Mouse (Mus musculus): ENCODE measurements around the gene Cgas.

- no peak for TF ChIP-seq CTCF (IDR thresholded peaks at IDR 0.05; ENCODE audit: extremely low read depth, insufficient read depth, insufficient read length, insufficient replicate concordance)
- TF ChIP-seq POLR2A (IDR thresholded peaks at IDR 0.05; ENCODE audit: low read depth, low read length): no peak
Measured at GRCm38 (mm10) chr9:78484660-78485059, 41.6 kb upstream of the Cgas start.

Data from spleen, adult 2 months (tissue).